Mouse (Mus musculus): ENCODE data around the gene Cux2. TPM values are rescaled to one million over a fixed set of nuclear protein-coding genes. Genes with fewer than 3 reads are reported as not detected.

Cux2 gene
- polyA plus RNA-seq, 1 experiment from 2014 or later: 4.8 TPM

GRCm38 (mm10) chr5:121815067-121815466 is 234.8 kb downstream of the Cux2 start:
- Histone ChIP-seq H3K27me3 (replicated peaks) (no peaks in the 10 kb centered on the region), H3K36me3 (peaks cover 96% of the 10 kb centered on the region), H3K4me1 (peaks cover 36% of the 10 kb centered on the region), H3K4me2 (no peak overlapping the region), H3K27ac (replicated peaks) (no peak overlapping the region), H3K4me3 (no peak overlapping the region), H3K9me3 (no peaks in the 10 kb centered on the region), H3K9ac (no peak overlapping the region)
- 45% methylated on average over 3 of the region's 3 CpGs for WGBS
- no peak for ATAC-seq (ENCODE audit: extremely low read depth, insufficient number of reproducible peaks, low FRiP score, low TSS enrichment)

- Histone ChIP-seq H3K9ac (no peak overlapping the region), H3K4me3 (no peak overlapping the region), H3K4me1 (peaks cover 38% of the 10 kb centered on the region), H3K27ac (replicated peaks) (no peak overlapping the region), H3K27me3 (replicated peaks) (no peaks in the 10 kb centered on the region), H3K9me3 (no peaks in the 10 kb centered on the region), H3K36me3 (peaks cover 87% of the 10 kb centered on the region), H3K4me2 (no peak overlapping the region)
- 90% methylated on average over 10 of the region's 10 CpGs for WGBS
- ATAC-seq (ENCODE audit: extremely low read depth, insufficient number of reproducible peaks, low FRiP score, low TSS enrichment): no peak
Observed at GRCm38 (mm10) chr5:121813744-121814143, 236.2 kb downstream of the Cux2 start.

GRCm38 (mm10) chr5:121812526-121813243 is 237.2 kb downstream of the Cux2 start:
- Histone ChIP-seq H3K4me1 (peaks cover 39% of the 10 kb centered on the region), H3K9ac (no peak overlapping the region), H3K4me3 (no peak overlapping the region), H3K9me3 (no peaks in the 10 kb centered on the region), H3K36me3 (peaks cover 81% of the 10 kb centered on the region), H3K27me3 (replicated peaks) (no peaks in the 10 kb centered on the region), H3K4me2 (no peak overlapping the region), H3K27ac (replicated peaks) (no peak overlapping the region)
- WGBS: 77% methylated on average over 7 of the region's 7 CpGs
- ATAC-seq (ENCODE audit: extremely low read depth, insufficient number of reproducible peaks, low FRiP score, low TSS enrichment): no peak

GRCm38 (mm10) chr5:121811485-121811931 is 238.4 kb downstream of the Cux2 start:
- Histone ChIP-seq H3K4me2 (no peak overlapping the region), H3K9me3 (no peaks in the 10 kb centered on the region), H3K27ac (replicated peaks) (peak overlapping the region; percentile 58; the same call in 1 of the 2 replicates), H3K4me1 (peaks cover 39% of the 10 kb centered on the region), H3K36me3 (peaks cover 75% of the 10 kb centered on the region), H3K4me3 (no peak overlapping the region), H3K27me3 (replicated peaks) (no peaks in the 10 kb centered on the region), H3K9ac (peak overlapping the region; percentile 52)
- 85% methylated on average over 5 of the region's 5 CpGs for WGBS
- no peak for ATAC-seq (ENCODE audit: extremely low read depth, insufficient number of reproducible peaks, low FRiP score, low TSS enrichment)

- no peak for ATAC-seq (ENCODE audit: extremely low read depth, insufficient number of reproducible peaks, low FRiP score, low TSS enrichment)
- Histone ChIP-seq H3K27me3 (replicated peaks) (no peaks in the 10 kb centered on the region), H3K4me3 (no peak overlapping the region), H3K9ac (peak overlapping the region; percentile 44; the same call in 1 of the 2 replicates), H3K4me2 (peak overlapping the region; percentile 18; the same call in 1 of the 2 replicates), H3K9me3 (no peaks in the 10 kb centered on the region), H3K27ac (replicated peaks) (peak overlapping the region; percentile 79), H3K4me1 (peaks cover 39% of the 10 kb centered on the region), H3K36me3 (peaks cover 74% of the 10 kb centered on the region)
- WGBS: 75% methylated on average over 17 of the region's 17 CpGs
Observed at GRCm38 (mm10) chr5:121810331-121811151, 239.4 kb downstream of the Cux2 start.

GRCm38 (mm10) chr5:121809667-121810224 is 240.2 kb downstream of the Cux2 start:
- Histone ChIP-seq H3K4me1 (peaks cover 39% of the 10 kb centered on the region), H3K9ac (0 out of 2 replicates have a peak overlapping the region, but pooled peaks have one; percentile 28), H3K27ac (replicated peaks) (peak overlapping the region; percentile 79), H3K27me3 (replicated peaks) (no peaks in the 10 kb centered on the region), H3K4me3 (no peak overlapping the region), H3K9me3 (no peaks in the 10 kb centered on the region), H3K4me2 (peak overlapping the region; percentile 18; the same call in 1 of the 2 replicates), H3K36me3 (peaks cover 73% of the 10 kb centered on the region)
- WGBS: 32% methylated on average over 5 of the region's 5 CpGs
- ATAC-seq (ENCODE audit: extremely low read depth, insufficient number of reproducible peaks, low FRiP score, low TSS enrichment): 0 out of 2 replicates have a peak, but pooled peaks have one; percentile 16

GRCm38 (mm10) chr5:121808202-121808601 is 241.7 kb downstream of the Cux2 start:
- Histone ChIP-seq H3K4me2 (no peak overlapping the region), H3K4me3 (no peak overlapping the region), H3K27ac (replicated peaks) (no peak overlapping the region), H3K27me3 (replicated peaks) (no peaks in the 10 kb centered on the region), H3K9me3 (no peaks in the 10 kb centered on the region), H3K36me3 (peaks cover 74% of the 10 kb centered on the region), H3K4me1 (peaks cover 39% of the 10 kb centered on the region), H3K9ac (no peak overlapping the region)
- WGBS: 95% methylated on average over 2 of the region's 2 CpGs
- ATAC-seq (ENCODE audit: extremely low read depth, insufficient number of reproducible peaks, low FRiP score, low TSS enrichment): no peak

- no peak for ATAC-seq (ENCODE audit: extremely low read depth, insufficient number of reproducible peaks, low FRiP score, low TSS enrichment)
- Histone ChIP-seq H3K27ac (replicated peaks) (0 out of 2 replicates have a peak overlapping the region, but pooled peaks have one; percentile 13), H3K27me3 (replicated peaks) (no peaks in the 10 kb centered on the region), H3K36me3 (peaks cover 74% of the 10 kb centered on the region), H3K9me3 (no peaks in the 10 kb centered on the region), H3K4me3 (no peak overlapping the region), H3K4me2 (no peak overlapping the region), H3K4me1 (peaks cover 35% of the 10 kb centered on the region), H3K9ac (no peak overlapping the region)
- 86% methylated on average over 3 of the region's 3 CpGs for WGBS
Observed at GRCm38 (mm10) chr5:121807186-121807585, 242.7 kb downstream of the Cux2 start.

Small RNA genes lying within 50 kb of the gene (microRNA-seq; reads per million reads assigned to microRNA genes)
- gene Mir7031: not detected

Other genes starting within 250 kb of the Cux2 start
- 13.3 and 14.7 TPM in 2 replicates for gene Sh2b3, start 212.5 kb downstream of the Cux2 start, polyA plus RNA-seq (2015; fragmentation: Nextera tagmentation; extraction: Ambion mirVana)
- 14.9 and 17.2 TPM in 2 replicates for gene Pheta1, start 201.1 kb downstream of the Cux2 start, polyA plus RNA-seq (2015; fragmentation: Nextera tagmentation; extraction: Ambion mirVana)
- 7,724 and 9,145 TPM in 2 replicates for gene Myl2, start 50.8 kb upstream of the Cux2 start, polyA plus RNA-seq (2015; fragmentation: Nextera tagmentation; extraction: Ambion mirVana)
- gene Ccdc63, start 90.7 kb upstream of the Cux2 start, polyA plus RNA-seq (2015; fragmentation: Nextera tagmentation; extraction: Ambion mirVana): 0.36 TPM in 1 of 2 replicates, not detected in the other
- 190 and 219 TPM in 2 replicates for gene Ppp1cc, start 108.2 kb upstream of the Cux2 start, polyA plus RNA-seq (2015; fragmentation: Nextera tagmentation; extraction: Ambion mirVana)
- 1.9 and 2.7 TPM in 2 replicates for gene Hvcn1, start 156.7 kb upstream of the Cux2 start, polyA plus RNA-seq (2015; fragmentation: Nextera tagmentation; extraction: Ambion mirVana)
- 2.5 and 2.8 TPM in 2 replicates for gene Tctn1, start 214.4 kb upstream of the Cux2 start, polyA plus RNA-seq (2015; fragmentation: Nextera tagmentation; extraction: Ambion mirVana)
- gene Pptc7, start 234.3 kb upstream of the Cux2 start, polyA plus RNA-seq (2015; fragmentation: Nextera tagmentation; extraction: Ambion mirVana): 9.1 and 9.7 TPM in 2 replicates

All from heart, embryonic 13.5 days (tissue).